Mouse (Mus musculus) embryonic fibroblast, embryonic 13.5 days (primary cell): ENCODE measurements around the gene Rbpj.

Experiments used
- CTCF ChIP-seq: IDR thresholded peaks from 2 replicates; pipeline ENCODE4 v1.5.1; 2011; ENCODE audit warnings: mild to moderate bottlenecking, control low read depth, low read length, moderate library complexity, borderline replicate concordance; ENCODE audit not compliant: insufficient read depth
- POLR2A ChIP-seq: IDR thresholded peaks from 2 replicates; pipeline ENCODE4 v1.6.1; 2011; ENCODE audit warnings: low read depth, mild to moderate bottlenecking, control low read depth, low read length, moderate library complexity

DNA sequence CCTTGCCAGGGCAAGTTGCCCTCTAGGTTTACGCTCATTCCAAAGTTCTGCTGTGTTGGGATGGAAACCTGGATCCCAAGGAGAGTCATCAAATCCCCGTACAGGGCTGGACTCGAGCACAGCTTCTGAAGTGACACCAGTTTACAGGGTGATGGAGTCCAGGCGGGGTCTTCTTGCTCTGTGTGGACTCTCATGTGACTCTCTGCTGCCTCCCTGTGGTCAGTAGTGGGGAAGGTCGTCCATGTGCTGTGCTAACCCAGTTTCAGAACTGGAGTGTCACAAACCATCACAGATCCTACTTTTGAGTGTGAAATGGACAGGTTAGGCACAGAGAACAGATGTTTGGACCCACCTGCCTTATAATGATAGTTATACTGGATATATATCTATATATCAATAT is 206.4 kb downstream of the Rbpj start:
- TF ChIP-seq CTCF, result peak; percentile 89
- TF ChIP-seq POLR2A, result no peak
